Mouse (Mus musculus) heart, embryonic 16.5 days (tissue): Measurements from ENCODE around the gene Pomc. TPM values are rescaled to one million over a fixed set of nuclear protein-coding genes. Genes with fewer than 3 reads are reported as not detected.
A peak's percentile ranks its signal among the peaks of the same experiment; 100 is the strongest.
"Not testable (repeated sequence)": the region's sequence is repeated elsewhere in the genome, so short reads cannot be mapped to it uniquely, and the experiment has no call there.

Source experiments
- ATAC-seq: fragments of 200-750 bp; cut with Nextera tagmentation; replicated peaks from 2 replicates; pipeline ENCODE4 v1.8.0; 2017; ENCODE audit warnings: moderate number of reproducible peaks; ENCODE audit not compliant: insufficient read depth, low FRiP score; ENCODE audit errors: extremely low read depth
- H3K27ac ChIP-seq: fragments of 300-500 bp; sonication (generic); 2 replicates; pipeline ENCODE4 v1.5.1; 2014; ENCODE audit warnings: mild to moderate bottlenecking, low read length, control low read depth, moderate library complexity
- H3K27me3 ChIP-seq: fragments of 300-500 bp; sonication (generic); 2 replicates; pipeline ENCODE4 v1.6.1; 2014; ENCODE audit warnings: low read length, mixed read lengths; ENCODE audit not compliant: control insufficient read depth, insufficient read depth
- H3K36me3 ChIP-seq: fragments of 300-500 bp; sonication (generic); 2 replicates; pipeline ENCODE4 v1.6.1; 2014; ENCODE audit not compliant: control insufficient read depth, insufficient read depth
- H3K4me1 ChIP-seq: fragments of 300-500 bp; sonication (generic); 2 replicates; pipeline ENCODE4 v1.6.1; 2014; ENCODE audit warnings: low read length, mixed read lengths; ENCODE audit not compliant: control insufficient read depth, insufficient read depth
- H3K4me2 ChIP-seq: fragments of 300-500 bp; sonication (generic); 2 replicates; pipeline ENCODE4 v1.6.1; 2014; ENCODE audit warnings: low read depth, mild to moderate bottlenecking, control low read depth, low read length
- H3K4me3 ChIP-seq: fragments of 300-500 bp; sonication (generic); 2 replicates; pipeline ENCODE4 v1.5.1; 2014; ENCODE audit warnings: mild to moderate bottlenecking, control low read depth, low read length
- H3K9ac ChIP-seq: fragments of 300-500 bp; sonication (generic); 2 replicates; pipeline ENCODE4 v1.6.1; 2014; ENCODE audit warnings: low read length, control low read depth
- H3K9me3 ChIP-seq: fragments of 300-500 bp; sonication (generic); replicated peaks from 2 replicates; pipeline ENCODE4 v1.6.1; 2016; ENCODE audit warnings: low read length; ENCODE audit not compliant: control insufficient read depth
- WGBS: fragments of 180-500 bp; shearing (Covaris S2); extraction: QIAGEN DNeasy Blood & Tissue Kit; methylation state at CpG from one replicate; pipeline ENCODE4 v1.1.7; 2014; 5-methylcytosine and 5-hydroxymethylcytosine counted together
- polyA plus RNA-seq: library from polyadenylated mRNA; unstranded; fragments of >200 nt; fragmentation: Nextera tagmentation; extraction: Ambion mirVana; gene quantifications from 2 replicates; pipeline ENCODE4 v1.2.1, GENCODE M21; 2015

Gene Pomc
- polyA plus RNA-seq, 1 experiment from 2014 or later: 1.3 TPM

DNA sequence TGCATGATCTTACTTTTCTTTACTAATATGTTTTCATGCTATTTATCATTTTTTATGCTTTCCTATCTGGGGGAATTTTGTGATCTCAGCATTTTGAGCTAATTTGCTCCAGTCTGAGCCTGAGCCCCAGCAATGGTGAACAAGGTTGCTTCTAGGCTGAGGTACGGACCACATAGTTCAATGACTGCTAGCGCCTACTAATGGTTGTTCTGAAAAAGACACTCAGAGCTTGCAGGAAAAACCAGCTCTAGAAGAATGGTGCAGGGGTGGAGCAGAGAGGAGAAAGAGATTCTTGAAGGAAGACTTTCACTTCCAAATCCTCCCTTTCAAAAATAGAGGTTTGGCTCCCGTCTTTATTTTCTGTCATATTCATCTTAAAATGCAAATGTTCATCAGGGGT lies 1.6 kb downstream of the Pomc start:
- ATAC-seq: no peak
- WGBS: 9% methylated on average over 3 of the region's 3 CpGs

DNA sequence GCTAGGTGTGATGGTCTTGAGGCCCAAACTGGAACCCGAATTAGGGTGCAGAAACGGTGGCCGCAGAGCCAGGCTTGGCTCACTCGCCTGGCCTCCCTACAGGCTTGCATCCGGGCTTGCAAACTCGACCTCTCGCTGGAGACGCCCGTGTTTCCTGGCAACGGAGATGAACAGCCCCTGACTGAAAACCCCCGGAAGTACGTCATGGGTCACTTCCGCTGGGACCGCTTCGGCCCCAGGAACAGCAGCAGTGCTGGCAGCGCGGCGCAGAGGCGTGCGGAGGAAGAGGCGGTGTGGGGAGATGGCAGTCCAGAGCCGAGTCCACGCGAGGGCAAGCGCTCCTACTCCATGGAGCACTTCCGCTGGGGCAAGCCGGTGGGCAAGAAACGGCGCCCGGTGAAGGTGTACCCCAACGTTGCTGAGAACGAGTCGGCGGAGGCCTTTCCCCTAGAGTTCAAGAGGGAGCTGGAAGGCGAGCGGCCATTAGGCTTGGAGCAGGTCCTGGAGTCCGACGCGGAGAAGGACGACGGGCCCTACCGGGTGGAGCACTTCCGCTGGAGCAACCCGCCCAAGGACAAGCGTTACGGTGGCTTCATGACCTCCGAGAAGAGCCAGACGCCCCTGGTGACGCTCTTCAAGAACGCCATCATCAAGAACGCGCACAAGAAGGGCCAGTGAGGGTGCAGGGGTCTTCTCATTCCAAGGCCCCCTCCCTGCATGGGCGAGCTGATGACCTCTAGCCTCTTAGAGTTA lies 5.2 kb downstream of the Pomc start:
- peak overlapping the region; percentile 84 for H3K9ac ChIP-seq
- peak overlapping the region; percentile 68 for H3K4me3 ChIP-seq
- no peaks in the 10 kb centered on the region for H3K36me3 ChIP-seq
- H3K27ac ChIP-seq: peak overlapping the region; percentile 82
- H3K4me2 ChIP-seq: peak overlapping the region; percentile 92
- H3K4me1 ChIP-seq: peaks cover 6% of the 10 kb centered on the region; the same call in 1 of the 2 replicates
- 2% methylated on average over 53 of the region's 53 CpGs for WGBS
- H3K9me3 ChIP-seq: no peaks in the 10 kb centered on the region
- peaks cover 7% of the 10 kb centered on the region for H3K27me3 ChIP-seq
- ATAC-seq: peak; percentile 91

More for the DNA sequence above, 1.6 kb downstream of the Pomc start:
- H3K9me3 ChIP-seq: no peaks in the 10 kb centered on the region
- H3K27ac ChIP-seq: no peak overlapping the region
- H3K27me3 ChIP-seq: peaks cover 14% of the 10 kb centered on the region
- H3K9ac ChIP-seq: no peak overlapping the region
- no peak overlapping the region for H3K4me2 ChIP-seq
- H3K36me3 ChIP-seq: no peaks in the 10 kb centered on the region
- H3K4me1 ChIP-seq: peaks cover 6% of the 10 kb centered on the region; the same call in 1 of the 2 replicates
- no peak overlapping the region for H3K4me3 ChIP-seq

DNA sequence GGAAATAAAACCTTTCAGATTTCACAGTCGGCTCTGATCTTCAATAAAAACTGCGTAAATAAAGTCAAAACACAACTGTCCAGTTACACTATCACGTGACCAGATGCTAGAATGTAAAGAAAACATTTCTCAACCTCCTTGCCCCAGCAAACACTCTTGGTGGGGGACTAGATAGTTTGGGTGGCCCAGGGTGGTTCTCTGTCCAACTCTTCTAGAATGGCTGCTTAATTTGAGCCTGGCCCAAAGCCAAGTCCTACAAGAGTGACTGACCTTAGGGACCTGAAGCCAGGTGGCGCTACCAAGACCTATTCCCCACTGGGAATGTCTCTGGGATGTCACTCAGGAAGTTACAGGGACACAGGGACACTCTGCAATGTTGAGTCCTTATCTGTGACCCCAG lies 5.8 kb downstream of the Pomc start:
- H3K9ac ChIP-seq: peak overlapping the region; percentile 84
- WGBS: 47% methylated on average over 4 of the region's 4 CpGs

DNA sequence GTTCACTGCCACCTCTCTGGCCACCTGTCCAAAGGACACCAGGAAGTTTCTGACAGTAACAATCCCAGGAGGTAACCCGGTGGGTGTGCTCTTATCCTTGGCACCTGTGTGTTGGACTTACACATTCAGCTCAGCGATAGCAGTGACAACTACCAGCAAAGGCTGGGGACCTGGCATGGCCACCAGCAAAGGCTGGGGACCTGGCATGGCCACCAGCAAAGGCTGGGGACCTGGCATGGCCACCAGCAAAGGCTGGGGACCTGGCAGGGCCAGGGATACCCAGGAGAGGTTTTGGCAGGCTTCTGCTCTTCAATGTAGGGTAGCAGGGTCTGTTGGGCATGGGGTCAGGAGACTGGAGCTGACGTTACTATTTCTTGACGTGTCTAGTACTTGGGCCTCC lies 12.4 kb downstream of the Pomc start:
- Histone ChIP-seq H3K9me3 (no peaks in the 10 kb centered on the region), H3K27ac (no peak overlapping the region), H3K27me3 (no peaks in the 10 kb centered on the region), H3K9ac (no peak overlapping the region), H3K4me3 (no peak overlapping the region), H3K4me2 (no peak overlapping the region), H3K4me1 (no peaks in the 10 kb centered on the region), H3K36me3 (peaks cover 4% of the 10 kb centered on the region)
- no peak for ATAC-seq
- WGBS: 86% methylated on average over 4 of the region's 4 CpGs

More for the DNA sequence above, 5.8 kb downstream of the Pomc start:
- Histone ChIP-seq H3K36me3 (no peaks in the 10 kb centered on the region), H3K4me2 (peak overlapping the region; percentile 92), H3K4me1 (peaks cover 6% of the 10 kb centered on the region; the same call in 1 of the 2 replicates), H3K9me3 (no peaks in the 10 kb centered on the region), H3K27ac (peak overlapping the region; percentile 82; the same call in 1 of the 2 replicates), H3K4me3 (peak overlapping the region; percentile 68), H3K27me3 (peaks cover 2% of the 10 kb centered on the region; the same call in 1 of the 2 replicates)
- ATAC-seq: no peak

DNA sequence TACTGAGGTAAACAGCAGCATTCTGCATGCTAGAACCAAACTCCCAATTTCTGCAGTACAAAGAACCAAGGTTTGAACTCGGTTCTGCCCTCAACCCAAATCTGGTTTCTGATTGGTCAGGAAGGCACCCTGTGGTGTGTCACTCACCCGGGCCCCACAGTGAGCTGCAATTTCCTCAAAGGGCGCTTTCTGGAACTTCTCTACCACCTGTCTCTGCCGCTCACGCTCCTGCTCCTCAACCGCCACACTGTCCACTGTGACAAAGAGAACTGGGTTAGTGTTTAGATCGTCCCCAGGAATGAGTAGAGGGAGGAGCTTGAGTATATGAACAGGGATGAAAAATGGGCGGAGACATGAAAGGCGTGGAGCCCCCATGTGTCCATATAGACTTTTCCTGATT lies 13.6 kb downstream of the Pomc start:
- no peaks in the 10 kb centered on the region for H3K9me3 ChIP-seq
- H3K4me1 ChIP-seq: no peaks in the 10 kb centered on the region
- H3K36me3 ChIP-seq: peaks cover 4% of the 10 kb centered on the region
- H3K27ac ChIP-seq: no peak overlapping the region
- H3K27me3 ChIP-seq: no peaks in the 10 kb centered on the region
- ATAC-seq: no peak
- no peak overlapping the region for H3K9ac ChIP-seq
- no peak overlapping the region for H3K4me2 ChIP-seq
- 64% methylated on average over 9 of the region's 9 CpGs for WGBS
- H3K4me3 ChIP-seq: no peak overlapping the region

DNA sequence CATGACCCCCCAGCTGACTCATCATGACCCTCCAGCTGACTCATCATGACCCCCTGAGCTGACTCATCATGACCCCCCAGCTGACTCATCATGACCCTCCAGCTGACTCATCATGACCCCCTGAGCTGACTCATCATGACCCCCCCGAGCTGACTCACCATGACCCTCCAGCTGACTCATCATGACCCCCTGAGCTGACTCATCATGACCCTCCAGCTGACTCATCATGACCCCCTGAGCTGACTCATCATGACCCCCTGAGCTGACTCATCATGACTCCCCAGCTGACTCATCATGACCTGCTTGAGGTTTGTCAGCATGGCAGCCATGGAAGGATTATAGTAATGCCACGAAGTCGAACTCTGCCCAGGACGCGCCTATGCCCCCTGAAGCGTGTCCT lies 18.4 kb downstream of the Pomc start:
- 95% methylated on average over 6 of the region's 6 CpGs for WGBS

DNA sequence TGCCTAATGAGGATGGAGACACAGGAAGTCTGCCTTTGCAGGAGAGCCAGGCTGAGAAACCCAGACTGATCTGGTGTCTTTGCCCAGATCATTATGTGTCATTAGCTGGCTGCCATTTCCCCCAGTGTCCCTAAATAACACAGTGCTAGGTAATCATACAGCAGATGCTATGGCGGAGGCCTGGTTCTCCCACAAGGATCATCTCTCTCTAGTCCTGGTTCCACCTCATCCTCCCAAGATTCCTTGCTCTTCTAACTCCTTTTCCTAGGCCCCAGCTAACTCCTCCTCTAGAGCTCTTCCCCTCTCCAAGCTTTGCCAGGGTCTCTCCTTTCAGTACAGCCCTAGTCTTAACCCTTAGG lies 26.2 kb downstream of the Pomc start:
- 79% methylated on average over 1 of the region's 1 CpGs for WGBS
- Histone ChIP-seq H3K36me3 (peaks cover 7% of the 10 kb centered on the region; the same call in 1 of the 2 replicates), H3K27ac (peak overlapping the region; percentile 34; the same call in 1 of the 2 replicates), H3K4me3 (peak overlapping the region; percentile 56), H3K4me2 (peak overlapping the region; percentile 72), H3K9ac (peak overlapping the region; percentile 60), H3K27me3 (0 out of 2 replicates have a peak, but pooled peaks cover 2% of the 10 kb centered on the region), H3K9me3 (no peaks in the 10 kb centered on the region), H3K4me1 (peaks cover 15% of the 10 kb centered on the region)
- no peak for ATAC-seq

More for the DNA sequence above, 18.4 kb downstream of the Pomc start:
- not testable (repeated sequence) for H3K4me2 ChIP-seq, H3K9me3 ChIP-seq, ATAC-seq, H3K4me1 ChIP-seq, H3K9ac ChIP-seq, H3K27ac ChIP-seq, H3K27me3 ChIP-seq, H3K4me3 ChIP-seq
- peaks cover 23% of the 10 kb centered on the region for H3K36me3 ChIP-seq

DNA sequence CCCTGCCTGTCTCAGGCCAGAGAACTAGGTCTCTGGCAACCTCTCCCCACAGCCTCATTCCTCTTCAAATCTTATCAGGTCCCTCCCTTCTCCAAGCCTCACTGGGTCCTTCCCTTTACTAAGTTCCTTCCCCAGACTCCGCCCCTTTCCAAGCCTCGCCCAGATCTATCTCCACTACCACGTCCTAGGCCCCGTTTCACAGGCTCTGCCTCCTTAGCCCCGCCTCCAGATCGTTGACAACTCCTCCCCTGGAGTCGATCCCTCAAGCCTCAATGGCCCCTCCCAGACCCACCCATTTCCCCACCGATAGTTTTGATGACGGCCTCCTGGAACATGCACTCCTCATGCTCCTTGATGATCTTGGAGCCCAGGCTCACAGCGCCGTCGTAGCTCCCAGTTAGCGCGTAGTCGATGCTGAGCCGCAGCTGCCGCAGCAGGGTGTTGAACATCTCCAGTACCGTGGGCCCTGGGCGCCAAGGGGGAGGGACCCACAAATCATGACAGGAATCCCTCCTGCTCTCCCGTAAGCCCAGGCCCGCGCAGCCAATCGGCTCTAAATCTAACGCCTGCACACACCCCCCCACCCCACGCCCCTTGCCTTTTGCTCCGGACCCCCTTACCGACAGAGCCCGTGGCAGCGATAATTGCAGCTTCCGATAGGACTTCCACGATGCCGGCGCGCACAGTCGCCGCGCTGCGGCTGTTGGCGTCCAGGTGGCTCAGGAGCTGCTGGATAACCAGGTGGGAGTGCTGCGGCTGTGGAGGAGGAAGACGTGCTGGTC lies 26.8 kb downstream of the Pomc start:
- H3K4me1 ChIP-seq: peaks cover 15% of the 10 kb centered on the region
- H3K4me2 ChIP-seq: peak overlapping the region; percentile 72
- WGBS: 2% methylated on average over 41 of the region's 41 CpGs
- H3K27me3 ChIP-seq: 0 out of 2 replicates have a peak, but pooled peaks cover 2% of the 10 kb centered on the region
- H3K4me3 ChIP-seq: peak overlapping the region; percentile 56
- peaks cover 7% of the 10 kb centered on the region; the same call in 1 of the 2 replicates for H3K36me3 ChIP-seq
- peak overlapping the region; percentile 34; the same call in 1 of the 2 replicates for H3K27ac ChIP-seq
- ATAC-seq: peak; percentile 91
- H3K9ac ChIP-seq: peak overlapping the region; percentile 60
- H3K9me3 ChIP-seq: no peaks in the 10 kb centered on the region
